Comparison of ENCODE assay signal across 8 mouse cellular contexts in the genomic region with DNA sequence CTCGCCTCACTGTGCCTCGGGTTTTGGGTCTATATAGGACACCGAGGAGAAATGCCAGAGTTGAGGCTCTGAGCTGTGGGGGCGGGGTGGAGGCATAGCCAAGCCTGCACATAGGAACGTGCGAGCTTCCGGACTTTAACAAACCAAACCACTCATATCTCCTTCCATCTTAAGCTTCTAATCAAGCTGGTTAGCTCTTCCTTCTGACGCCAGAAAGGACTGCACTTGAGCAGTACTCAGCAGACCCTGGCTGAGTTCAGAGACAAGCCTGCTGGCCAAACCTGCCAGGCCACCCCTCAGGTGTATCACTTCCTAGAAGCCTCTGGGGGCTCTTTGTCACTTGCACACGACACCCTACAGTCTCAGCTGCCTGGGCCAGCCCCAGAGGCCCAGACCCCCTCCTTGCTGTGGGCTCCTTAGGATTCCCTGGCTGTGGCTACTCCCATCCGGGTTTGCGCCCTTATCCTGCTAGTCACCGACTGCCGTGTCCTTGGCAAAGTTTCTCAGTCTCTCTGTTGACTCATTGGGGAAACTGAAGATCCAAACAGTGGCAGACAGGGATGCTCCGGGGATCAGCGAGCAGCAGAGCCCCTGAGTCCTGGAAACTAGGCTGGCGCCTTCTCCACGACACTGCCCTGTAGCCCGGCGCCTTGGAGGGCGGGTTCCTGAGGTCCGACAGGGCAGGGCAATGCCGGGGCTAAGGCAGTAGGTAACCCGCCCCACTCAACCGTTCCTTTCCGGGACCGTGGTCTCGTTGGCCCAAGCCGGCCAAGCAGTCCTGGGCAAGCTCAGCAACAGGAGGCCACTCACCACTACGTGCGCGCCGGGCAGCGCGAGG. TPM values are rescaled to one million over a fixed set of nuclear protein-coding genes. Genes with fewer than 3 reads are reported as not detected.
DNase-seq lines count a peak whose midpoint lies in the region; ATAC-seq and TF ChIP-seq lines count a peak whose summit lies in the region.

No protein-coding gene starts in this region.

- peak overlapping the region; percentile 93 for H3K4me2 ChIP-seq in forebrain, embryonic 15.5 days (replicated peaks)
- peak overlapping the region; percentile 95 for H3K4me2 ChIP-seq in limb, embryonic 11.5 days (ENCODE audit: low read depth, severe bottlenecking)
- H3K4me2 ChIP-seq in midbrain, embryonic 11.5 days = peak overlapping the region; percentile 96

- peak; percentile 27 for DNase-seq in gastrocnemius, adult 2 months
- DNase-seq in gastrocnemius, postnatal 36 days = no peak
- DNase-seq in induced T-regulatory cell, adult 2 months (ENCODE audit: low read depth) = peak; percentile 79
- DNase-seq in limb, embryonic 11.5 days (ENCODE audit: low spot score) = peak; percentile 41
- DNase-seq in midbrain, embryonic 11.5 days (ENCODE audit: low spot score, missing footprints) = peak; percentile 92

- H3K9me3 ChIP-seq in forebrain, embryonic 15.5 days = no peaks in the 10 kb centered on the region
- no peaks in the 10 kb centered on the region for H3K9me3 ChIP-seq in limb, embryonic 11.5 days (ENCODE audit: control insufficient read depth, low read length)
- no peaks in the 10 kb centered on the region for H3K9me3 ChIP-seq in midbrain, embryonic 11.5 days (ENCODE audit: control insufficient read depth, low read length)

- 4% methylated on average over 34 of the region's 34 CpGs for WGBS in forebrain, embryonic 15.5 days
- WGBS in limb, embryonic 11.5 days = 3% methylated on average over 34 of the region's 34 CpGs
- 5% methylated on average over 34 of the region's 34 CpGs for WGBS in midbrain, embryonic 11.5 days
- under 1% methylated on average over 34 of the region's 34 CpGs for WGBS in small intestine, adult 2 months

- TF ChIP-seq POLR2A in small intestine, adult 2 months (IDR thresholded peaks at IDR 0.05; ENCODE audit: low read depth, low read length) = no peak; the same call in 1 of the 2 replicates

- ATAC-seq in forebrain, embryonic 15.5 days (replicated peaks) = peak; percentile 33
- ATAC-seq in limb, embryonic 11.5 days (ENCODE audit: insufficient number of reproducible peaks, low FRiP score, low TSS enrichment, low read depth) = peak; percentile 24
- ATAC-seq in midbrain, embryonic 11.5 days (ENCODE audit: low FRiP score) = peak; percentile 42

- intact Hi-C loops in gastrocnemius, adult 2 months (cut with DNase I) = no loop called here
- intact Hi-C loops in gastrocnemius, postnatal 36 days (cut with DNase I) = loop anchor here (2.0 kb wide), 1 partner anchor 38 kb away; the partner anchor contains the start of gene Vps4b

- H3K27ac ChIP-seq in gastrocnemius, adult 2 months = peak overlapping the region; percentile 96
- H3K27ac ChIP-seq in brown adipose tissue, adult 24 weeks (replicated peaks; ENCODE audit: low read depth, low read length) = peak overlapping the region; percentile 52
- H3K27ac ChIP-seq in forebrain, embryonic 15.5 days (replicated peaks) = peak overlapping the region; percentile 87
- peak overlapping the region; percentile 47; the same call in 1 of the 2 replicates for H3K27ac ChIP-seq in limb, embryonic 11.5 days (replicated peaks; ENCODE audit: low read depth, low read length)
- H3K27ac ChIP-seq in midbrain, embryonic 11.5 days (ENCODE audit: low read depth, low read length) = peak overlapping the region; percentile 44; the same call in 1 of the 2 replicates
- H3K27ac ChIP-seq in small intestine, adult 2 months (ENCODE audit: insufficient read depth, low read depth, low read length) = peak overlapping the region; percentile 88

- H3K9ac ChIP-seq in forebrain, embryonic 15.5 days (replicated peaks) = peak overlapping the region; percentile 68
- peak overlapping the region; percentile 72 for H3K9ac ChIP-seq in limb, embryonic 11.5 days (ENCODE audit: low read length)
- H3K9ac ChIP-seq in midbrain, embryonic 11.5 days (ENCODE audit: low read length) = peak overlapping the region; percentile 73

- 0 out of 2 replicates have a peak, but pooled peaks cover 4% of the 10 kb centered on the region for H3K4me1 ChIP-seq in brown adipose tissue, adult 24 weeks (ENCODE audit: control insufficient read depth, insufficient read depth, insufficient read length, low read length)
- peaks cover 13% of the 10 kb centered on the region for H3K4me1 ChIP-seq in forebrain, embryonic 15.5 days
- 0 out of 2 replicates have a peak, but pooled peaks cover 3% of the 10 kb centered on the region for H3K4me1 ChIP-seq in limb, embryonic 11.5 days (ENCODE audit: control insufficient read depth, insufficient read depth, low read length)
- peaks cover 7% of the 10 kb centered on the region for H3K4me1 ChIP-seq in midbrain, embryonic 11.5 days (ENCODE audit: control insufficient read depth, insufficient read depth, low read length)
- H3K4me1 ChIP-seq in small intestine, adult 2 months (ENCODE audit: control insufficient read depth, insufficient read depth, insufficient read length, low read length) = peaks cover 17% of the 10 kb centered on the region

- no peak for TF ChIP-seq CTCF in gastrocnemius, adult 2 months (IDR thresholded peaks at IDR 0.05)
- no peak for TF ChIP-seq CTCF in small intestine, adult 2 months (IDR thresholded peaks at IDR 0.05; ENCODE audit: extremely low read depth, insufficient read length, insufficient replicate concordance, low read depth, low read length)

- peak overlapping the region; percentile 91 for H3K4me3 ChIP-seq in gastrocnemius, adult 2 months
- peak overlapping the region; percentile 78 for H3K4me3 ChIP-seq in brown adipose tissue, adult 24 weeks (ENCODE audit: insufficient read depth, low read depth, low read length)
- peak overlapping the region; percentile 75 for H3K4me3 ChIP-seq in forebrain, embryonic 15.5 days
- H3K4me3 ChIP-seq in limb, embryonic 11.5 days (ENCODE audit: low read depth, low read length) = peak overlapping the region; percentile 71
- peak overlapping the region; percentile 56 for H3K4me3 ChIP-seq in midbrain, embryonic 11.5 days (ENCODE audit: low read depth, low read length)
- H3K4me3 ChIP-seq in small intestine, adult 2 months (ENCODE audit: low read depth, low read length) = peak overlapping the region; percentile 87

- H3K36me3 ChIP-seq in forebrain, embryonic 15.5 days = 0 out of 2 replicates have a peak, but pooled peaks cover 4% of the 10 kb centered on the region
- no peaks in the 10 kb centered on the region for H3K36me3 ChIP-seq in limb, embryonic 11.5 days (ENCODE audit: control insufficient read depth, insufficient read depth, low read length)
- H3K36me3 ChIP-seq in midbrain, embryonic 11.5 days (ENCODE audit: control insufficient read depth, insufficient read depth, low read length) = no peaks in the 10 kb centered on the region
- H3K36me3 ChIP-seq in small intestine, adult 2 months (ENCODE audit: control insufficient read depth, insufficient read depth, low read length) = peaks cover 4% of the 10 kb centered on the region; the same call in 1 of the 2 replicates

- no peaks in the 10 kb centered on the region for H3K27me3 ChIP-seq in forebrain, embryonic 15.5 days
- no peaks in the 10 kb centered on the region for H3K27me3 ChIP-seq in limb, embryonic 11.5 days (ENCODE audit: control insufficient read depth, insufficient read depth, low read length)
- no peaks in the 10 kb centered on the region for H3K27me3 ChIP-seq in midbrain, embryonic 11.5 days (ENCODE audit: control insufficient read depth, insufficient read depth, low read length)
- no peaks in the 10 kb centered on the region for H3K27me3 ChIP-seq in small intestine, adult 2 months (ENCODE audit: control insufficient read depth, insufficient read depth, low read length)

RNA-seq across cellular contexts. Expression of gene Kdsr, which starts 0.6 kb away (rescaled TPM):
- total RNA-seq in gastrocnemius, adult 2 months (2021) = 1 to 10 TPM; 3.9 to 4.4 TPM
- 1 to 10 TPM; 3.1 to 4.7 TPM for total RNA-seq in gastrocnemius, postnatal 36 days (2021)
- 16.1 and 34.1 TPM in 2 replicates for polyA plus RNA-seq in brown adipose tissue, adult 24 weeks (2012; ENCODE audit: insufficient read depth, insufficient read length, missing spikeins)
- 13.0 and 14.4 TPM in 2 replicates for polyA plus RNA-seq in forebrain, embryonic 15.5 days (2015; fragmentation: Nextera tagmentation; extraction: Ambion mirVana)
- 10.4 and 11.2 TPM in 2 replicates for polyA plus RNA-seq in limb, embryonic 11.5 days (2014; fragmentation: Nextera tagmentation; extraction: Ambion mirVana)
- polyA plus RNA-seq in midbrain, embryonic 11.5 days (2014; fragmentation: Nextera tagmentation; extraction: Ambion mirVana) = 7.8 and 9.0 TPM in 2 replicates
- 5.6 and 12.1 TPM in 2 replicates for polyA plus RNA-seq in small intestine, adult 2 months (2012; rRNA removed)

RNA-seq across cellular contexts. Expression of gene Vps4b, which starts 37.6 kb away (rescaled TPM):
- 10 to 100 TPM; 18.5 to 20.2 TPM for total RNA-seq in gastrocnemius, adult 2 months (2021)
- 10 to 100 TPM; 18.0 to 18.5 TPM for total RNA-seq in gastrocnemius, postnatal 36 days (2021)
- 29.6 and 44.8 TPM in 2 replicates for polyA plus RNA-seq in brown adipose tissue, adult 24 weeks (2012; ENCODE audit: insufficient read depth, insufficient read length, missing spikeins)
- polyA plus RNA-seq in forebrain, embryonic 15.5 days (2015; fragmentation: Nextera tagmentation; extraction: Ambion mirVana) = 44.8 and 49.0 TPM in 2 replicates
- 76.8 and 82.1 TPM in 2 replicates for polyA plus RNA-seq in limb, embryonic 11.5 days (2014; fragmentation: Nextera tagmentation; extraction: Ambion mirVana)
- 67.1 and 76.4 TPM in 2 replicates for polyA plus RNA-seq in midbrain, embryonic 11.5 days (2014; fragmentation: Nextera tagmentation; extraction: Ambion mirVana)
- polyA plus RNA-seq in small intestine, adult 2 months (2012; rRNA removed) = 7.7 and 18.9 TPM in 2 replicates

RNA-seq across cellular contexts. Expression of gene Bcl2, which starts 44.9 kb away (rescaled TPM):
- total RNA-seq in gastrocnemius, adult 2 months (2021) = 1 to 10 TPM; 1.6 to 2.1 TPM
- total RNA-seq in gastrocnemius, postnatal 36 days (2021) = 1 to 10 TPM; 1.5 to 1.7 TPM
- polyA plus RNA-seq in brown adipose tissue, adult 24 weeks (2012; ENCODE audit: insufficient read depth, insufficient read length, missing spikeins) = 0.71 and 1.3 TPM in 2 replicates
- 13.2 and 15.3 TPM in 2 replicates for polyA plus RNA-seq in forebrain, embryonic 15.5 days (2015; fragmentation: Nextera tagmentation; extraction: Ambion mirVana)
- 10.1 and 10.2 TPM in 2 replicates for polyA plus RNA-seq in limb, embryonic 11.5 days (2014; fragmentation: Nextera tagmentation; extraction: Ambion mirVana)
- polyA plus RNA-seq in midbrain, embryonic 11.5 days (2014; fragmentation: Nextera tagmentation; extraction: Ambion mirVana) = 5.7 and 6.2 TPM in 2 replicates
- polyA plus RNA-seq in small intestine, adult 2 months (2012; rRNA removed) = 1.1 and 1.5 TPM in 2 replicates

Comparison
In these comparisons a context has a peak if more than half of its experiments do, and no peak if none do; other contexts are left out.
1. DNase-seq: peak in gastrocnemius, adult 2 months (single experiment), induced T-regulatory cell, adult 2 months (single experiment), limb, embryonic 11.5 days (single experiment) and midbrain, embryonic 11.5 days (single experiment); none in gastrocnemius, postnatal 36 days (0 of 2).
2. H3K27ac ChIP-seq: peak in every context shown above with its lines; median percentile 96 in gastrocnemius, adult 2 months; 88 in small intestine, adult 2 months; 87 in forebrain, embryonic 15.5 days; 52 in brown adipose tissue, adult 24 weeks; 47 in limb, embryonic 11.5 days; 44 in midbrain, embryonic 11.5 days.
3. Peak in every context shown above with its lines, with median percentiles within 50 percentile points of each other: H3K4me3 ChIP-seq, ATAC-seq, H3K4me2 ChIP-seq and H3K9ac ChIP-seq.